Mouse (Mus musculus): ENCODE measurements around the gene Psmb3. TPM values are rescaled to one million over a fixed set of nuclear protein-coding genes. Genes with fewer than 3 reads are reported as not detected.

Psmb3 gene
- polyA plus RNA-seq, 1 experiment = 151 TPM

- Histone ChIP-seq H3K4me1 (ENCODE audit: control insufficient read depth, insufficient read depth, insufficient read length) (no peaks in the 10 kb centered on the region), H3K36me3 (ENCODE audit: control insufficient read depth, insufficient read depth, low read length) (peaks cover 81% of the 10 kb centered on the region), H3K27ac (ENCODE audit: insufficient read depth, low read length) (no peak overlapping the region), H3K27me3 (ENCODE audit: control insufficient read depth, insufficient read depth, low read length) (no peaks in the 10 kb centered on the region), H3K4me3 (ENCODE audit: extremely low read depth, insufficient read depth, insufficient read length) (no peak overlapping the region)
- WGBS = 94% methylated on average over 15 of the region's 15 CpGs
- DNase-seq (ENCODE audit: low read depth in 1 of 2, low spot score in 2 of 2) = no peak
- no peak for TF ChIP-seq CTCF (IDR thresholded peaks at IDR 0.05; ENCODE audit: extremely low read depth, insufficient read depth, insufficient read length, insufficient replicate concordance)
- no peak for TF ChIP-seq POLR2A (IDR thresholded peaks at IDR 0.05; ENCODE audit: low read depth, low read length)
Observed at GRCm38 (mm10) chr11:97676050-97676754, 27.0 kb upstream of the Psmb3 start.

- peaks cover 78% of the 10 kb centered on the region for H3K36me3 ChIP-seq (ENCODE audit: control insufficient read depth, insufficient read depth, low read length)
- H3K27me3 ChIP-seq (ENCODE audit: control insufficient read depth, insufficient read depth, low read length) = no peaks in the 10 kb centered on the region
- TF ChIP-seq POLR2A (IDR thresholded peaks at IDR 0.05; ENCODE audit: low read depth, low read length) (no peak), CTCF (IDR thresholded peaks at IDR 0.05; ENCODE audit: extremely low read depth, insufficient read depth, insufficient read length, insufficient replicate concordance) (no peak)
- H3K4me3 ChIP-seq (ENCODE audit: extremely low read depth, insufficient read depth, insufficient read length) = no peak overlapping the region
- no peak for DNase-seq (ENCODE audit: low read depth in 1 of 2, low spot score in 2 of 2)
- no peaks in the 10 kb centered on the region; the same call in 1 of the 2 replicates for H3K4me1 ChIP-seq (ENCODE audit: control insufficient read depth, insufficient read depth, insufficient read length)
- 87% methylated on average over 15 of the region's 15 CpGs for WGBS
- H3K27ac ChIP-seq (ENCODE audit: insufficient read depth, low read length) = no peak overlapping the region
Observed at GRCm38 (mm10) chr11:97677381-97677780, 25.8 kb upstream of the Psmb3 start.

GRCm38 (mm10) chr11:97677842-97678241 lies 25.4 kb upstream of the Psmb3 start:
- no peaks in the 10 kb centered on the region; the same call in 1 of the 2 replicates for H3K4me1 ChIP-seq (ENCODE audit: control insufficient read depth, insufficient read depth, insufficient read length)
- H3K27ac ChIP-seq (ENCODE audit: insufficient read depth, low read length) = no peak overlapping the region
- TF ChIP-seq CTCF (IDR thresholded peaks at IDR 0.05; ENCODE audit: extremely low read depth, insufficient read depth, insufficient read length, insufficient replicate concordance) = no peak
- no peak for TF ChIP-seq POLR2A (IDR thresholded peaks at IDR 0.05; ENCODE audit: low read depth, low read length)
- no peak for DNase-seq (ENCODE audit: low read depth in 1 of 2, low spot score in 2 of 2)
- H3K36me3 ChIP-seq (ENCODE audit: control insufficient read depth, insufficient read depth, low read length) = peaks cover 75% of the 10 kb centered on the region
- no peak overlapping the region for H3K4me3 ChIP-seq (ENCODE audit: extremely low read depth, insufficient read depth, insufficient read length)
- H3K27me3 ChIP-seq (ENCODE audit: control insufficient read depth, insufficient read depth, low read length) = no peaks in the 10 kb centered on the region
- 90% methylated on average over 8 of the region's 8 CpGs for WGBS

GRCm38 (mm10) chr11:97678301-97678700 lies 24.9 kb upstream of the Psmb3 start:
- no peak overlapping the region for H3K4me3 ChIP-seq (ENCODE audit: extremely low read depth, insufficient read depth, insufficient read length)
- WGBS = 95% methylated on average over 15 of the region's 15 CpGs
- DNase-seq (ENCODE audit: low read depth in 1 of 2, low spot score in 2 of 2) = no peak
- peaks cover 71% of the 10 kb centered on the region for H3K36me3 ChIP-seq (ENCODE audit: control insufficient read depth, insufficient read depth, low read length)
- peaks cover 2% of the 10 kb centered on the region; the same call in 1 of the 2 replicates for H3K4me1 ChIP-seq (ENCODE audit: control insufficient read depth, insufficient read depth, insufficient read length)
- TF ChIP-seq POLR2A (IDR thresholded peaks at IDR 0.05; ENCODE audit: low read depth, low read length) (no peak), CTCF (IDR thresholded peaks at IDR 0.05; ENCODE audit: extremely low read depth, insufficient read depth, insufficient read length, insufficient replicate concordance) (no peak)
- H3K27ac ChIP-seq (ENCODE audit: insufficient read depth, low read length) = no peak overlapping the region
- no peaks in the 10 kb centered on the region for H3K27me3 ChIP-seq (ENCODE audit: control insufficient read depth, insufficient read depth, low read length)

GRCm38 (mm10) chr11:97680430-97680829 lies 22.8 kb upstream of the Psmb3 start:
- no peak for TF ChIP-seq CTCF (IDR thresholded peaks at IDR 0.05; ENCODE audit: extremely low read depth, insufficient read depth, insufficient read length, insufficient replicate concordance)
- TF ChIP-seq POLR2A (IDR thresholded peaks at IDR 0.05; ENCODE audit: low read depth, low read length) = no peak
- Histone ChIP-seq H3K4me1 (ENCODE audit: control insufficient read depth, insufficient read depth, insufficient read length) (peaks cover 17% of the 10 kb centered on the region; the same call in 1 of the 2 replicates), H3K36me3 (ENCODE audit: control insufficient read depth, insufficient read depth, low read length) (peaks cover 52% of the 10 kb centered on the region), H3K4me3 (ENCODE audit: extremely low read depth, insufficient read depth, insufficient read length) (no peak overlapping the region), H3K27ac (ENCODE audit: insufficient read depth, low read length) (no peak overlapping the region), H3K27me3 (ENCODE audit: control insufficient read depth, insufficient read depth, low read length) (no peaks in the 10 kb centered on the region)
- no peak for DNase-seq (ENCODE audit: low read depth in 1 of 2, low spot score in 2 of 2)
- 90% methylated on average over 12 of the region's 12 CpGs for WGBS

GRCm38 (mm10) chr11:97682504-97683055 lies 20.6 kb upstream of the Psmb3 start:
- Histone ChIP-seq H3K27ac (ENCODE audit: insufficient read depth, low read length) (peak overlapping the region; percentile 15), H3K36me3 (ENCODE audit: control insufficient read depth, insufficient read depth, low read length) (peaks cover 36% of the 10 kb centered on the region), H3K4me3 (ENCODE audit: extremely low read depth, insufficient read depth, insufficient read length) (no peak overlapping the region), H3K4me1 (ENCODE audit: control insufficient read depth, insufficient read depth, insufficient read length) (peaks cover 21% of the 10 kb centered on the region), H3K27me3 (ENCODE audit: control insufficient read depth, insufficient read depth, low read length) (no peaks in the 10 kb centered on the region)
- TF ChIP-seq CTCF (IDR thresholded peaks at IDR 0.05; ENCODE audit: extremely low read depth, insufficient read depth, insufficient read length, insufficient replicate concordance) (no peak), POLR2A (IDR thresholded peaks at IDR 0.05; ENCODE audit: low read depth, low read length) (no peak)
- no peak for DNase-seq (ENCODE audit: low read depth in 1 of 2, low spot score in 2 of 2)
- 85% methylated on average over 6 of the region's 6 CpGs for WGBS
